Mouse (Mus musculus): Measurements from ENCODE around the gene Sqstm1. TPM values are rescaled to one million over a fixed set of nuclear protein-coding genes. Genes with fewer than 3 reads are reported as not detected.

The Sqstm1 gene
- total and polyA plus RNA-seq, 3 experiments: 187 to 223 TPM; not detected in 1

DNA sequence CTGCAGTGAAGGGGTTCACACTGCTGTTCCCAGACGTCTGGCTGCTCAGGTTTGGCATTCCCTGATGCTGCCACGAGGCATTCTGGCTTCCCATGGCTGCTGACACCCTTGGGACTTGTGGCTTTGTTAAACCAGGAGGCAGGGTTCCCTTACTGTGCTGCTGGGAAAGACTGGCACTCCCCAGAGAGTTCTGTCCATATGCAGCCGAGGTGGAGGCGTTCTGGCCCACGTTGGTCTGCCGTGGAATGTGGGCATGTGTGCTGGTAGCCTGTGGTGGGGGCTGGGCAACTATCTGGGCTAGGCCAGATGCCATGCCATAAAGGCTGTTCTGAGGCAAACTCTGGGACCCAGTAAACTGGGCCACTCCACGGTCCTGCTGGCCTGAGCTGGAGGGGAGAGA, 47.7 kb upstream of the Sqstm1 start:
- Histone ChIP-seq H3K4me1 (ENCODE audit: control insufficient read depth in 1 of 2, insufficient read depth in 2 of 2, low read length in 2 of 2) (0 out of 4 replicates have a peak, but pooled peaks cover 0 to 4% of the 10 kb centered on the region in 2 experiments), H3K36me3 (ENCODE audit: control insufficient read depth in 1 of 2, insufficient read depth in 2 of 2, low read length in 2 of 2) (peaks cover 0 to 9% of the 10 kb centered on the region in 2 experiments; a peak in 2 of 4 replicates), H3K27ac (ENCODE audit: control insufficient read depth, low read depth, low read length) (no peak overlapping the region), H3K9ac (ENCODE audit: control insufficient read depth, low read depth, low read length, poor library complexity, severe bottlenecking) (no peak overlapping the region), H3K79me2 (ENCODE audit: control insufficient read depth, insufficient read depth, low read length, poor library complexity) (no peaks in the 10 kb centered on the region), H3K4me3 (ENCODE audit: control insufficient read depth in 1 of 2, insufficient read depth in 1 of 2, low read depth in 2 of 2, low read length in 2 of 2) (no peak overlapping the region), H3K9me3 (replicated peaks; ENCODE audit: insufficient read depth, low read length) (no peaks in the 10 kb centered on the region), H3K27me3 (ENCODE audit: control insufficient read depth in 1 of 2, insufficient read depth in 2 of 2, low read length in 2 of 2) (no peaks in the 10 kb centered on the region)
- no peak for DNase-seq (ENCODE audit: low read depth, low spot score)
- TF ChIP-seq POLR2A (IDR thresholded peaks at IDR 0.05; ENCODE audit: control insufficient read depth in 1 of 2, insufficient read depth in 1 of 2, low read depth in 1 of 2, low read length in 2 of 2, poor library complexity in 1 of 2) (no peak), BHLHE40 (IDR thresholded peaks at IDR 0.05; ENCODE audit: borderline replicate concordance, low read depth, low read length) (no peak), KAT2A (conservative IDR thresholded peaks at IDR 0.05; ENCODE audit: low read depth, low read length) (no peak), ZMIZ1 (IDR thresholded peaks at IDR 0.05; ENCODE audit: low read depth, low read length) (no peak), MAFK (IDR thresholded peaks at IDR 0.05; ENCODE audit: borderline replicate concordance, low read depth, low read length) (no peak), POLR2AphosphoS5 (IDR thresholded peaks at IDR 0.05; ENCODE audit: borderline replicate concordance, low read depth, low read length) (no peak), HCFC1 (IDR thresholded peaks at IDR 0.05; ENCODE audit: low read depth, low read length) (no peak), USF1 (IDR thresholded peaks at IDR 0.05; ENCODE audit: low read depth, low read length) (no peak), MAX (IDR thresholded peaks at IDR 0.05; ENCODE audit: low read length) (no peak), TCF12 (IDR thresholded peaks at IDR 0.05; ENCODE audit: low read depth, low read length) (no peak), SMC3 (IDR thresholded peaks at IDR 0.05; ENCODE audit: low read depth, low read length) (no peak), GATA1 (IDR thresholded peaks at IDR 0.05; ENCODE audit: low read depth, low read length) (no peak), JUND (IDR thresholded peaks at IDR 0.05; ENCODE audit: low read depth, low read length) (no peak), EP300 (IDR thresholded peaks at IDR 0.05; ENCODE audit: low read depth in 1 of 2, low read length in 2 of 2) (no peak), NRF1 (IDR thresholded peaks at IDR 0.05; ENCODE audit: insufficient read depth, low read depth, low read length, poor library complexity, severe bottlenecking) (no peak)

DNA sequence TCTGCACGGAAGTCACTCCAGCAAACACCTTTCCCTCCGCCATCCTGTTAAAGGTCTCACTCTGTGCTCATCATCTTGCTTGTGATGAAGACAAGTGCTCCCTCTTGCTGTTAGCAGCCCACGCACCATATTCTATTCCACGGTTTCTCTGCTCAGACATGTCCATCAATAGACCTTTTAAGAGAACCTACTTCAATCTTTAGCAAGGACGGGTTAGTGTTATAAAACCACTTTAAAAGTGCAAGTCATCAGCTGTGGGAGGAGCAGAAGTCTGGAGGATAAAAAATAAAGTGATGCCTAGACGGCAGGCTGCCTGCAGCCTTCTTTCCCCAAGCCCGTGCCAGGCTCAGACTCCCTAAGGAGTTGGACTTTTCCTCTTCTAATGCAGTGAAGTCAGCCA, 46.0 kb upstream of the Sqstm1 start:
- Histone ChIP-seq H3K4me3 (ENCODE audit: control insufficient read depth in 1 of 2, insufficient read depth in 1 of 2, low read depth in 2 of 2, low read length in 2 of 2) (no peak overlapping the region), H3K4me1 (ENCODE audit: control insufficient read depth in 1 of 2, insufficient read depth in 2 of 2, low read length in 2 of 2) (0 out of 4 replicates have a peak, but pooled peaks cover 0 to 4% of the 10 kb centered on the region in 2 experiments)
- TF ChIP-seq JUND (IDR thresholded peaks at IDR 0.05; ENCODE audit: low read depth, low read length) (no peak), MAFK (IDR thresholded peaks at IDR 0.05; ENCODE audit: borderline replicate concordance, low read depth, low read length) (no peak), BHLHE40 (IDR thresholded peaks at IDR 0.05; ENCODE audit: borderline replicate concordance, low read depth, low read length) (no peak), USF2 (IDR thresholded peaks at IDR 0.05; ENCODE audit: borderline replicate concordance in 1 of 2, insufficient read depth in 1 of 2, low read depth in 1 of 2, low read length in 2 of 2) (no peak), ELF1 (IDR thresholded peaks at IDR 0.05; ENCODE audit: low read depth, low read length) (no peak), HCFC1 (IDR thresholded peaks at IDR 0.05; ENCODE audit: low read depth, low read length) (no peak), MYB (IDR thresholded peaks at IDR 0.05; ENCODE audit: low read depth, low read length) (no peak), UBTF (IDR thresholded peaks at IDR 0.05; ENCODE audit: borderline replicate concordance, insufficient read depth, low read depth, low read length) (no peak), MEF2A (IDR thresholded peaks at IDR 0.05; ENCODE audit: extremely low read depth, insufficient replicate concordance, low read depth, low read length, poor library complexity, severe bottlenecking) (no peak), TBP (IDR thresholded peaks at IDR 0.05; ENCODE audit: low read depth, low read length) (no peak), NRF1 (IDR thresholded peaks at IDR 0.05; ENCODE audit: insufficient read depth, low read depth, low read length, poor library complexity, severe bottlenecking) (no peak)

More for the DNA sequence above, 46.0 kb upstream of the Sqstm1 start:
- Histone ChIP-seq H3K27ac (ENCODE audit: control insufficient read depth, low read depth, low read length) (no peak overlapping the region), H3K36me3 (ENCODE audit: control insufficient read depth in 1 of 2, insufficient read depth in 2 of 2, low read length in 2 of 2) (peaks cover 0 to 6% of the 10 kb centered on the region in 2 experiments; a peak in 2 of 4 replicates), H3K9me3 (replicated peaks; ENCODE audit: insufficient read depth, low read length) (no peaks in the 10 kb centered on the region), H3K27me3 (ENCODE audit: control insufficient read depth in 1 of 2, insufficient read depth in 2 of 2, low read length in 2 of 2) (no peaks in the 10 kb centered on the region), H3K9ac (ENCODE audit: control insufficient read depth, low read depth, low read length, poor library complexity, severe bottlenecking) (no peak overlapping the region), H3K79me2 (ENCODE audit: control insufficient read depth, insufficient read depth, low read length, poor library complexity) (no peaks in the 10 kb centered on the region)
- DNase-seq (ENCODE audit: low read depth, low spot score): no peak

All from MEL (cell line).